Comparison of ENCODE assay signal across 12 mouse cellular contexts in genomic region chr2:66819862-66820559, GRCm38 (mm10). TPM values are rescaled to one million over a fixed set of nuclear protein-coding genes. Genes with fewer than 3 reads are reported as not detected.
DNase-seq lines count a peak whose midpoint lies in the region; ATAC-seq and TF ChIP-seq lines count a peak whose summit lies in the region.
"Had no signal": no experiment of that assay in that cellular context is flagged by ENCODE, and none has a peak within 500 bp of the region (broad histone marks: within the 10 kb centered on the region; RNA-seq: fewer than 3 reads in every experiment).

No protein-coding gene starts in this region.

- no peak for ATAC-seq in embryonic facial prominence, embryonic 11.5 days (replicated peaks; ENCODE audit: insufficient number of reproducible peaks, low FRiP score, low TSS enrichment, low read depth)
- ATAC-seq in neural tube, embryonic 14.5 days (ENCODE audit: low read depth), result peak; percentile 65; the same call in 1 of the 2 replicates

- no peaks in the 10 kb centered on the region for H3K27me3 ChIP-seq in embryonic facial prominence, embryonic 11.5 days (ENCODE audit: control insufficient read depth, insufficient read depth, low read length)
- no peaks in the 10 kb centered on the region for H3K27me3 ChIP-seq in embryonic facial prominence, embryonic 10.5 days (replicated peaks; ENCODE audit: low read depth, poor library complexity, severe bottlenecking)
- H3K27me3 ChIP-seq in liver, adult 2 months (ENCODE audit: control insufficient read depth, insufficient read depth, low read length), result no peaks in the 10 kb centered on the region
- H3K27me3 ChIP-seq in neural tube, embryonic 14.5 days (ENCODE audit: control insufficient read depth, insufficient read depth, low read length), result no peaks in the 10 kb centered on the region
- H3K27me3 ChIP-seq: embryonic facial prominence, embryonic 12.5 days had no signal

- no peak overlapping the region for H3K4me2 ChIP-seq in embryonic facial prominence, embryonic 11.5 days (ENCODE audit: low read depth, low read length)
- no peak overlapping the region for H3K4me2 ChIP-seq in neural tube, embryonic 14.5 days (ENCODE audit: low read depth, low read length)
- H3K4me2 ChIP-seq: embryonic facial prominence, embryonic 12.5 days; heart, embryonic 11.5 days had no signal

- no peaks in the 10 kb centered on the region for H3K36me3 ChIP-seq in embryonic facial prominence, embryonic 11.5 days (replicated peaks; ENCODE audit: control insufficient read depth, insufficient read depth, low read depth, low read length)
- H3K36me3 ChIP-seq in embryonic facial prominence, embryonic 10.5 days (replicated peaks), result no peaks in the 10 kb centered on the region
- H3K36me3 ChIP-seq in liver, adult 2 months (ENCODE audit: control insufficient read depth, insufficient read depth, low read length), result no peaks in the 10 kb centered on the region
- no peaks in the 10 kb centered on the region for H3K36me3 ChIP-seq in neural tube, embryonic 14.5 days (ENCODE audit: control insufficient read depth, insufficient read depth, low read length)
- H3K36me3 ChIP-seq: embryonic facial prominence, embryonic 12.5 days had no signal

- TF ChIP-seq POLR2A in liver, adult 2 months (IDR thresholded peaks at IDR 0.05; ENCODE audit: extremely low read depth, insufficient read depth, low read length), result no peak

- H3K4me1 ChIP-seq in embryonic facial prominence, embryonic 11.5 days (ENCODE audit: control insufficient read depth, insufficient read depth, low read length), result no peaks in the 10 kb centered on the region
- H3K4me1 ChIP-seq in embryonic facial prominence, embryonic 10.5 days, result no peaks in the 10 kb centered on the region
- no peaks in the 10 kb centered on the region for H3K4me1 ChIP-seq in liver, adult 2 months (ENCODE audit: control insufficient read depth, insufficient read depth, low read length)
- H3K4me1 ChIP-seq in neural tube, embryonic 14.5 days (ENCODE audit: control insufficient read depth, insufficient read depth, low read length), result no peaks in the 10 kb centered on the region
- H3K4me1 ChIP-seq: embryonic facial prominence, embryonic 12.5 days had no signal

- no peak overlapping the region for H3K27ac ChIP-seq in embryonic facial prominence, embryonic 11.5 days (replicated peaks; ENCODE audit: low read depth, low read length)
- H3K27ac ChIP-seq in embryonic facial prominence, embryonic 10.5 days (replicated peaks), result no peak overlapping the region
- no peak overlapping the region for H3K27ac ChIP-seq in liver, adult 2 months (replicated peaks; ENCODE audit: insufficient read depth, low read depth, low read length)
- H3K27ac ChIP-seq in neural tube, embryonic 14.5 days (ENCODE audit: low read depth, low read length), result no peak overlapping the region
- H3K27ac ChIP-seq: embryonic facial prominence, embryonic 12.5 days had no signal

- TF ChIP-seq CTCF in liver, adult 2 months (IDR thresholded peaks at IDR 0.05; ENCODE audit: low read depth, low read length), result 0 out of 2 replicates have a peak, but pooled peaks have one; percentile 7

- DNase-seq in embryonic facial prominence, embryonic 11.5 days (ENCODE audit: low spot score), result peak; percentile 56
- DNase-seq in embryonic facial prominence, embryonic 10.5 days (ENCODE audit: low spot score), result no peak
- peak; percentile 15 for DNase-seq in liver, adult 2 months (ENCODE audit: extremely low read depth, low read depth, low spot score)
- no peak for DNase-seq in liver
- DNase-seq in embryo, embryonic 11 days, result peak; percentile 44
- DNase-seq in adrenal gland, postnatal 25 days, result no peak
- no peak for DNase-seq in testis, postnatal 10 days (ENCODE audit: low spot score)
- DNase-seq: adrenal gland, postnatal 36 days had no signal

- no peaks in the 10 kb centered on the region for H3K79me2 ChIP-seq in liver, adult 2 months (ENCODE audit: control insufficient read depth, insufficient read depth, low read length)

- no peak overlapping the region for H3K4me3 ChIP-seq in embryonic facial prominence, embryonic 11.5 days (ENCODE audit: low read depth, low read length)
- H3K4me3 ChIP-seq in embryonic facial prominence, embryonic 10.5 days, result no peak overlapping the region
- no peak overlapping the region for H3K4me3 ChIP-seq in liver, adult 2 months (ENCODE audit: insufficient read depth, low read depth, low read length)
- H3K4me3 ChIP-seq in neural tube, embryonic 14.5 days (ENCODE audit: low read depth, low read length), result no peak overlapping the region
- H3K4me3 ChIP-seq: embryonic facial prominence, embryonic 12.5 days had no signal

- no peaks in the 10 kb centered on the region for H3K9me3 ChIP-seq in embryonic facial prominence, embryonic 11.5 days (replicated peaks; ENCODE audit: control insufficient read depth, low read length)
- H3K9me3 ChIP-seq in embryonic facial prominence, embryonic 10.5 days, result no peaks in the 10 kb centered on the region
- H3K9me3 ChIP-seq in neural tube, embryonic 14.5 days (ENCODE audit: control insufficient read depth, low read length), result no peaks in the 10 kb centered on the region
- H3K9me3 ChIP-seq: embryonic facial prominence, embryonic 12.5 days had no signal

- no peak overlapping the region for H3K9ac ChIP-seq in embryonic facial prominence, embryonic 11.5 days (replicated peaks; ENCODE audit: low read length)
- no peak overlapping the region for H3K9ac ChIP-seq in liver, adult 2 months (ENCODE audit: low read depth, low read length)
- no peak overlapping the region for H3K9ac ChIP-seq in neural tube, embryonic 14.5 days (replicated peaks; ENCODE audit: low read depth, low read length)
- H3K9ac ChIP-seq: embryonic facial prominence, embryonic 12.5 days had no signal

- 39% methylated on average over 7 of the region's 7 CpGs for WGBS in embryonic facial prominence, embryonic 11.5 days
- 44% methylated on average over 7 of the region's 7 CpGs for WGBS in embryonic facial prominence, embryonic 10.5 days
- WGBS in liver, adult 2 months, result 33% methylated on average over 7 of the region's 7 CpGs
- 35% methylated on average over 7 of the region's 7 CpGs for WGBS in neural tube, embryonic 14.5 days

RNA-seq across cellular contexts. Expression of gene Scn7a, which starts 35.3 kb away (rescaled TPM):
- 0.38 and 0.43 TPM in 2 replicates for polyA plus RNA-seq in embryonic facial prominence, embryonic 11.5 days (2014; fragmentation: Nextera tagmentation; extraction: Ambion mirVana)
- 0.11 and 0.32 TPM in 2 replicates for polyA plus RNA-seq in embryonic facial prominence, embryonic 10.5 days (2016; fragmentation: Nextera tagmentation; extraction: Ambion mirVana)
- 0.55 and 0.60 TPM in 2 replicates for total RNA-seq in liver, adult 2 months (2014; rRNA removed)
- polyA plus RNA-seq in liver, adult 2 months (2012; rRNA removed), result 0.01 and 0.02 TPM in 2 replicates
- polyA plus RNA-seq in neural tube, embryonic 14.5 days (2014; fragmentation: Nextera tagmentation; extraction: Ambion mirVana), result 0.19 and 10.5 TPM in 2 replicates
- total RNA-seq in adrenal gland, postnatal 25 days (2021), result 5.5 and 5.9 TPM in 2 replicates
- total RNA-seq: megakaryocyte progenitor cell, adult 5-6 weeks had no signal

Comparison
In these comparisons a context has a peak if more than half of its experiments do, and no peak if none do; other contexts are left out.
1. DNase-seq: peak in embryonic facial prominence, embryonic 11.5 days (single experiment), liver, adult 2 months (single experiment) and embryo, embryonic 11 days (single experiment); none in embryonic facial prominence, embryonic 10.5 days (single experiment), liver (single experiment), adrenal gland, postnatal 25 days (single experiment) and testis, postnatal 10 days (single experiment).